8 mouse cellular contexts compared by ENCODE assay signal in the genomic region with DNA sequence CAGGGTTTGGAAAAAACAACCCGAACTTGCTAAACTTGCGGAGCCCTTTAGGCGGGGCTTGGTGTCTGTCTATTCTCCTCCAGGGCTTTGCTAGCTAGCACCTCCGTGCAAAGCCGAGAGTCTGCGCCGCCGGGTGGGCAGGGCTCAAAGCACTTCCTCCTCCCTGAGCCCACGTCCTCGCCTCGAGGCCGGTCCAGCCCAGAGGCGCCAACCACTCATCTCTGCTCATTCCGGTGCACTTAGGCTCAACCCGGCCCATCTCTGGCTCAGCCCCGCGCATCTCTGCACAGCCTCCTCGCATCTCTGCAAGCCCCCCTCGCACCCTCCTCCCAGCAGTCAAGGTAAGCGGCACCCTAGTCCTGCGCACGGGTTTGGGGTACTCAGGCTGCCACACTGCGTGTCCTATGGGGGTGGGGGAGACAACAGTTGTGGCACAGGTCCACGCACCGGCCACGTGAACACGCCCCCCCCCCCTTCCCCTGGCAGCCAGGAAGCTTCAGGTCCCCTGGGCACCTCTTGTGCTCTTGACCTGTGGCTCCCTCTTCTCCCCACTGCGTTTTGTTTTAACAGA. TPM values are rescaled to one million over a fixed set of nuclear protein-coding genes. Genes with fewer than 3 reads are reported as not detected.
DNase-seq lines count a peak whose midpoint lies in the region; ATAC-seq and TF ChIP-seq lines count a peak whose summit lies in the region.

No protein-coding gene starts in this region.

- H3K27ac ChIP-seq in heart, embryonic 12.5 days (ENCODE audit: poor library complexity, severe bottlenecking), result no peak overlapping the region
- no peak overlapping the region for H3K27ac ChIP-seq in kidney, postnatal 0 days
- H3K27ac ChIP-seq in liver, adult 2 months (replicated peaks; ENCODE audit: insufficient read depth, low read depth, low read length), result peak overlapping the region; percentile 38

- no peak for TF ChIP-seq POLR2A in liver, adult 2 months (IDR thresholded peaks at IDR 0.05; ENCODE audit: extremely low read depth, insufficient read depth, low read length)

- H3K4me1 ChIP-seq in heart, embryonic 12.5 days (replicated peaks), result peaks cover 10% of the 10 kb centered on the region
- no peaks in the 10 kb centered on the region for H3K4me1 ChIP-seq in kidney, postnatal 0 days (replicated peaks; ENCODE audit: insufficient read depth, low read length)
- H3K4me1 ChIP-seq in liver, adult 2 months (ENCODE audit: control insufficient read depth, insufficient read depth, low read length), result no peaks in the 10 kb centered on the region

- ATAC-seq in erythroblast, adult 5-6 weeks (replicated peaks; ENCODE audit: low FRiP score, poor library complexity, severe bottlenecking), result peak; percentile 83
- ATAC-seq in heart, embryonic 12.5 days (ENCODE audit: insufficient number of reproducible peaks, low FRiP score), result peak; percentile 71
- peak; percentile 75 for ATAC-seq in kidney, postnatal 0 days (replicated peaks; ENCODE audit: low FRiP score, low read depth)

- H3K4me2 ChIP-seq in heart, embryonic 12.5 days, result peak overlapping the region; percentile 98
- H3K4me2 ChIP-seq in kidney, postnatal 0 days (ENCODE audit: low read length), result peak overlapping the region; percentile 75

- DNase-seq in cerebellum, postnatal 14 days, result peak; percentile 64 to 66
- no peak for DNase-seq in cerebellum, adult 11-12 months
- DNase-seq in kidney, postnatal 0 days (ENCODE audit: low spot score), result peak; percentile 68
- DNase-seq in liver, adult 2 months (ENCODE audit: extremely low read depth, low read depth, low spot score), result peak; percentile 14
- DNase-seq in monocyte, adult 2 months (ENCODE audit: low read depth in 1 of 2, low spot score in 2 of 2), result peak; percentile 69 to 87
- peak; percentile 72 to 77 for DNase-seq in spleen, postnatal 14 days (ENCODE audit: low spot score in 2 of 2)

- TF ChIP-seq CTCF in kidney, postnatal 0 days (IDR thresholded peaks at IDR 0.05; ENCODE audit: low read depth), result 0 out of 2 replicates have a peak, but pooled peaks have one; percentile 2
- no peak for TF ChIP-seq CTCF in liver, adult 2 months (IDR thresholded peaks at IDR 0.05; ENCODE audit: low read depth, low read length)

- no peaks in the 10 kb centered on the region for H3K36me3 ChIP-seq in heart, embryonic 12.5 days
- no peaks in the 10 kb centered on the region for H3K36me3 ChIP-seq in kidney, postnatal 0 days (ENCODE audit: insufficient read depth, low read length)
- H3K36me3 ChIP-seq in liver, adult 2 months (ENCODE audit: control insufficient read depth, insufficient read depth, low read length), result no peaks in the 10 kb centered on the region

- WGBS in heart, embryonic 12.5 days, result under 1% methylated on average over 28 of the region's 28 CpGs
- 2% methylated on average over 27 of the region's 28 CpGs for WGBS in kidney, postnatal 0 days
- WGBS in liver, adult 2 months, result 1% methylated on average over 27 of the region's 28 CpGs

- H3K9me3 ChIP-seq in heart, embryonic 12.5 days (replicated peaks), result no peaks in the 10 kb centered on the region
- no peaks in the 10 kb centered on the region for H3K9me3 ChIP-seq in kidney, postnatal 0 days (replicated peaks; ENCODE audit: low read length)

- no peaks in the 10 kb centered on the region for H3K79me2 ChIP-seq in liver, adult 2 months (ENCODE audit: control insufficient read depth, insufficient read depth, low read length)

- 0 out of 2 replicates have a peak, but pooled peaks cover 7% of the 10 kb centered on the region for H3K27me3 ChIP-seq in heart, embryonic 12.5 days (replicated peaks)
- H3K27me3 ChIP-seq in kidney, postnatal 0 days (ENCODE audit: insufficient read depth, low read length), result no peaks in the 10 kb centered on the region
- H3K27me3 ChIP-seq in liver, adult 2 months (ENCODE audit: control insufficient read depth, insufficient read depth, low read length), result no peaks in the 10 kb centered on the region; the same call in 1 of the 2 replicates

- H3K9ac ChIP-seq in heart, embryonic 12.5 days, result peak overlapping the region; percentile 64
- H3K9ac ChIP-seq in kidney, postnatal 0 days (ENCODE audit: low read depth, low read length), result peak overlapping the region; percentile 54; the same call in 1 of the 2 replicates
- H3K9ac ChIP-seq in liver, adult 2 months (ENCODE audit: low read depth, low read length), result peak overlapping the region; percentile 45

- peak overlapping the region; percentile 52 for H3K4me3 ChIP-seq in heart, embryonic 12.5 days
- H3K4me3 ChIP-seq in kidney, postnatal 0 days (replicated peaks; ENCODE audit: low read depth, low read length), result peak overlapping the region; percentile 31
- H3K4me3 ChIP-seq in liver, adult 2 months (ENCODE audit: insufficient read depth, low read depth, low read length), result peak overlapping the region; percentile 52

RNA-seq across cellular contexts. Expression of a gene that starts 0.4 kb away (rescaled TPM):
- 58.1 and 64.6 TPM in 2 replicates for total RNA-seq in erythroblast, adult 5-6 weeks (2015; ENCODE audit: low replicate concordance)
- 6.7 and 7.9 TPM in 2 replicates for total RNA-seq in erythroblast, adult 5-6 weeks (2017; ENCODE audit: low replicate concordance)
- polyA plus RNA-seq in heart, embryonic 12.5 days (2016; fragmentation: Nextera tagmentation; extraction: Ambion mirVana), result 0.61 and 1.2 TPM in 2 replicates
- polyA plus RNA-seq in kidney, postnatal 0 days (2015; fragmentation: Nextera tagmentation; extraction: Ambion mirVana), result 2.9 and 3.5 TPM in 2 replicates
- total RNA-seq in liver, adult 2 months (2014; rRNA removed), result 0.65 and 0.87 TPM in 2 replicates
- 0.44 and 0.64 TPM in 2 replicates for polyA plus RNA-seq in liver, adult 2 months (2012; rRNA removed)
